Mouse (Mus musculus) cortical plate, adult 2 months (tissue): ENCODE data around the gene Mkrn1.

ENCODE experiments used
- CTCF ChIP-seq: fragments of 200-500 bp; IDR thresholded peaks from 2 replicates; pipeline ENCODE4 v1.5.1; 2011; ENCODE audit warnings: mild to moderate bottlenecking, control low read depth, low read length; ENCODE audit not compliant: insufficient read depth; ENCODE audit errors: extremely low read depth
- POLR2A ChIP-seq: fragments of 200-500 bp; IDR thresholded peaks from 2 replicates; pipeline ENCODE4 v1.6.1; 2011; ENCODE audit warnings: mild to moderate bottlenecking, low read length, control low read depth; ENCODE audit not compliant: insufficient read depth; ENCODE audit errors: extremely low read depth

DNA sequence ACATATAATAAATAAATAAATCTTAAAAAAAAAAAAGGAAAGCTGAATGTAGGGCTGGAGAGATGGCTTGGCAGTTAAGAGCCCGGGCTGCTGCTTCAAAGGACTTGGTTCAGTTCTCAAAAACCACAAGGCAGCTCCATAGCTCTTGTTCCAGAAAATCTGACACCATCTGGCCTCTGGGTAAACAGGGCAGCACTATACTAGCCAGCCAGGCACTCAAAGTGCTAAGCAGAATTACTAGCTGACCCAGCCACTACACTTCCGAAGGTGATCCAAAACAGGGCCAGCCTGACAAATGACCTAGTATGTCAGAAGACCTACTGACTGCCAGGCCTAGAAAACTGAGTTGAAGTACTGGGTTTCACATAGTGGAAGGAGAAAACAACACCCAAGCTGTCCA is 17.1 kb downstream of the Mkrn1 start:
- TF ChIP-seq POLR2A (no peak), CTCF (no peak)
